Mouse (Mus musculus) A20 (cell line): ENCODE measurements around the gene Rap1gap2.

Experiments used
- DNase-seq: peaks from one replicate; pipeline ENCODE4 v3.0.0-alpha.2; 2011; ENCODE audit warnings: low read depth, low spot score

The Rap1gap2 gene

GRCm38 (mm10) chr11:74621974-74622669 lies 11.4 kb upstream of the Rap1gap2 start:
- no peak for DNase-seq

- no peak for DNase-seq
These were observed 9.2 kb upstream of the Rap1gap2 start for GRCm38 (mm10) chr11:74619956-74620300.

- DNase-seq, result peak; percentile 39
These were observed 8.7 kb upstream of the Rap1gap2 start, which contains the start of gene Ccdc92b for GRCm38 (mm10) chr11:74619201-74619955. Ccdc92b (plus strand) TSS chr11:74619605.

GRCm38 (mm10) chr11:74615571-74615970 lies 4.9 kb upstream of the Rap1gap2 start:
- DNase-seq, result no peak

- DNase-seq, result no peak
These were observed 2.7 kb upstream of the Rap1gap2 start for GRCm38 (mm10) chr11:74613428-74613827.

- DNase-seq, result no peak
These were observed 722 bp upstream of the Rap1gap2 start for GRCm38 (mm10) chr11:74611437-74611836.

- DNase-seq, result no peak
These were observed 647 bp downstream of the Rap1gap2 start for GRCm38 (mm10) chr11:74610068-74610467.

- no peak for DNase-seq
These were observed 8.4 kb downstream of the Rap1gap2 start for GRCm38 (mm10) chr11:74602286-74602685.

- DNase-seq, result peak; percentile 31
These were observed 12.8 kb downstream of the Rap1gap2 start for GRCm38 (mm10) chr11:74597990-74598337.

GRCm38 (mm10) chr11:74597283-74597989 lies 13.3 kb downstream of the Rap1gap2 start:
- no peak for DNase-seq

GRCm38 (mm10) chr11:74592246-74592645 lies 18.5 kb downstream of the Rap1gap2 start:
- DNase-seq, result no peak

GRCm38 (mm10) chr11:74590691-74591090 lies 20.0 kb downstream of the Rap1gap2 start:
- no peak for DNase-seq

- DNase-seq, result no peak
These were observed 20.5 kb downstream of the Rap1gap2 start for GRCm38 (mm10) chr11:74590239-74590596.

- no peak for DNase-seq
These were observed 21.1 kb downstream of the Rap1gap2 start for GRCm38 (mm10) chr11:74589401-74590238.

- no peak for DNase-seq
These were observed 24.3 kb downstream of the Rap1gap2 start for GRCm38 (mm10) chr11:74586401-74586800.

GRCm38 (mm10) chr11:74584946-74585723 lies 25.6 kb downstream of the Rap1gap2 start:
- DNase-seq, result peak; percentile 31

GRCm38 (mm10) chr11:74583824-74584349 lies 26.8 kb downstream of the Rap1gap2 start:
- no peak for DNase-seq

- DNase-seq, result no peak
These were observed 28.3 kb downstream of the Rap1gap2 start for GRCm38 (mm10) chr11:74582464-74582863.

GRCm38 (mm10) chr11:74581333-74581732 lies 29.4 kb downstream of the Rap1gap2 start:
- DNase-seq, result peak; percentile 34

- no peak for DNase-seq
These were observed 33.6 kb downstream of the Rap1gap2 start for GRCm38 (mm10) chr11:74577068-74577467.

GRCm38 (mm10) chr11:74575940-74576339 lies 34.8 kb downstream of the Rap1gap2 start:
- DNase-seq, result no peak
